Mouse (Mus musculus) spleen, adult 18-20 months (tissue): ENCODE measurements around the gene 2010111I01Rik.
"Not testable (repeated sequence)": the region's sequence is repeated elsewhere in the genome, so short reads cannot be mapped to it uniquely, and the experiment has no call there.

Experiments used
- DNase-seq, 2 experiments: peaks; one replicate each; pipeline ENCODE4 v3.0.0; 2022; ENCODE audit warnings: mixed read lengths in 2 of 2

Gene 2010111I01Rik

GRCm38 (mm10) chr13:62964640-62965311 is at the start of gene 2010111I01Rik:
Gene 2010111I01Rik, plus strand, starts transcription at chr13:62964893.
- DNase-seq, result peak; percentile 96 to 97

DNA sequence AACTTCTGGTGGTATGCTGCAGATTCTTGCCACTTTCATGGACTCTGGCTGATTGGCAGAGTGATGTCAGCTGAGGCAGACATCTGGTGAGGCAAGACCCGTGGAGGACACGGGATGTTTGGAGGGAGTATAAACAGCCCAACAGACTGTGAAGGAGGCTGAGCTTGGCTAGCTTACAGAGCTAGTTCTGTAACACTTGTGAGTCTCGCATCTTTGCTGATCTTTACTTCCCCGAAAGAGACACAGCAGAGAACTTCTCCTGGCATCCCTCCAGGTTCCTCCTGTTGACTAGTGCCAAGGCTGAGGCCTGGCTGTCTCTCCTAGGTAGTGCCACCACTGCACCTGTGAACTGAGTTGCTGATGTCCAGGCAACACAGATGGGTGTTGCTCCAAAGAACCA is 48.0 kb upstream of the 2010111I01Rik start:
- DNase-seq, result no peak

DNA sequence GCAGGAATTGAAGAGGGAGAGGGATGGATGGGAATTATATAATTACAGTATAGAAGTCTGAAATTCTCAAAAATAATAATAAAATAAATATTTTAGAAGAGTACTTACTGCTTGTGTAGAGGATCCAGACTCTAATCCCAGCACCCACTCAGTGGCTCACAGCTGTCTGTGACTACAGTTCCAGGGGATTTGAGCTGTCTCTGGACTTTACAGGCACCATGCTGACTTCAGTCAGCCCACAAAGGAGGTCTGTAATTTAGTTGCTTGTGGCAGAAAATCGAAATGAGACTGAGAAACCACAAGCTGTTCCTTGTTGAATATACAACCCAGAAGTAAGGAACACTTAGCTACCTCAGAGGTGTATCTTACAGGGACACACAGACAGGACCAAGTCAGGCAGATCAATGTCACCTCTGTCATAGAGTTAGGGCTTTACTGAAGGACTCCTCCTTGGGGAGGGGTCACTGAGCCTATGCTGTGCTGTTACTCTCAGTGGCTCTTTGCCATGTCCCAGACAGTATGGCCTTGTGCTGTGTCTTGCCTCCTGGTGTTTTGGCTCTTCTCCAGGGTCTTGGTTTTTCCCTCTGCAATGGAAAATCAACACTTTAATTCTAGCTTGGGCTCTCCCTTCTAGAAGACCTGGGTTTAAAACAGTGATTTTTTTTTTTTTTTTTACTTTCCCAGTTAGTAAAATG is 47.1 kb upstream of the 2010111I01Rik start:
- DNase-seq, result no peak

DNA sequence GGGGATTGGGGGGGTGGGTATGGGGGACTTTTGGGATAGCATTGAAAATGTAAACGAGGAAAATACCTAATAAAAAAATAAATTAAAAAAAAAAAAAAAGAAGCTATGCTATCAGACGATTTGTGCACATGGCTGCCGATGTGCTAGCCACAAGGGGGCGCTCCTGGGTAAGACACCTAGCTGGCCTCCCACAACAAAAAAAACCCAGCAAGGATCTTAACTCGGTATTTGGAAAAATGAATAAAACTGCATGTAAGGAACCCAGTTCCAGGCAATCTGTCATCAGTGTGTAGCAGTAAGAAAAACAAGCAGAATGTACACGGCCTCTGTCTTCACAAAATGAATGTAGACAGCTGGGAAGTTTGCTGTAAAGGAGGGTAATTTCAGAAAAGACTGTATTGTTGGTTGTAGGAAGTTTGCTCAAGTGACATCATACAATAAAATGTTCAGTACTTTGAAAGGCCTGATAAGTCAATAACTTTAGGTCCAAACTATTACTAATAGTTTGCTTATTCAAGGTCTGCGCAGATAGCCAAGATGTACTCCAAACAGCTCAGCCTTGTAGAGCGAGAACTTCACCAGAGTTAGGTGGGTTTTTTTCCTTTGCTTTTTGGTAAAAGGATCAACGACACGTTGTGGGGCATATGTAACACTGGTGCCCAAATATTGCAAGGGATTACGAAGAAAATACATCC is 44.9 kb upstream of the 2010111I01Rik start:
- peak; percentile 22 to 74 for DNase-seq

GRCm38 (mm10) chr13:62922645-62923044 is 42.0 kb upstream of the 2010111I01Rik start:
- no peak for DNase-seq

DNA sequence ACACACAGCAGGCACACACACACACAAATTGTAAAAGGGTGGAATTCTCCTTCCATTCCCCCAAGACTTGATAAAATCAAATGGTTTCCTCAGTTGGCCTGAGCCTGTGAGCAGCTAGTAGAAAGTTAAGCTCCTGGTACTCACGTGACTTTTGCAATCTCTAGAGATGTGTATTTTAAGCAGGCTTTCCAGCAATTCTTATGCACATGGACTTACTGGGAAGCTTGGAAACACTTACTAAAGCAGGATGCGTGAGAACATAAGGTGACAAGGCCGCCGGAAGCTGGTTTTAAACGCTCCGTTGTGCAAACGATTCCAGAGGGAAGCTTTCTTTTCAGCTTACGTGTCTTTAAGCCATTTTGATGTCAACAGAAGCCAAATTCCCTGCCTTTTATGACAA is 41.5 kb upstream of the 2010111I01Rik start:
- DNase-seq, result no peak

- peak in 1 of 2 experiments; percentile 18 for DNase-seq
These were observed 38.2 kb upstream of the 2010111I01Rik start for GRCm38 (mm10) chr13:62926479-62926878.

DNA sequence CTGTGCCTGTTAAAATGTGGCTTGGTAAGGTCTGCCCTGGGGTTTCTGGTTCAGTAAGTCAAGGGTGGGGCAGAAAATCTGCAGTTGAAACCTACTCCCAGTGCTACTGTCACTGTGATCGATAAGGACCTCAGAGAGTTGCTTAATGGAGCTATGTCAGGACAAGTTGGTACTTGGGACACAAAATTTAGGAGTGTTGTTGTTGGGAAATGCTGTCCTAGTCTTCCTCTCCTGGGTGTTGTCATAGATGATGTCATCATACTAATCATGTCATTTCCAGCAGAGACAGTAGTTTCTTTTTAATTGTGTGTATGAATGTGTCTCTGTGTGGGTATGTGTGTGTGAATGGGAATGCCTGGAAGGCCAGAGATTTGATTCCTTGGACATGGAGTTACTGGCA is 37.2 kb upstream of the 2010111I01Rik start:
- DNase-seq, result no peak

GRCm38 (mm10) chr13:62929144-62929543 is 35.5 kb upstream of the 2010111I01Rik start:
- not testable (repeated sequence) for DNase-seq

- DNase-seq, result no peak
These were observed 34.8 kb upstream of the 2010111I01Rik start for GRCm38 (mm10) chr13:62929766-62930389.

DNA sequence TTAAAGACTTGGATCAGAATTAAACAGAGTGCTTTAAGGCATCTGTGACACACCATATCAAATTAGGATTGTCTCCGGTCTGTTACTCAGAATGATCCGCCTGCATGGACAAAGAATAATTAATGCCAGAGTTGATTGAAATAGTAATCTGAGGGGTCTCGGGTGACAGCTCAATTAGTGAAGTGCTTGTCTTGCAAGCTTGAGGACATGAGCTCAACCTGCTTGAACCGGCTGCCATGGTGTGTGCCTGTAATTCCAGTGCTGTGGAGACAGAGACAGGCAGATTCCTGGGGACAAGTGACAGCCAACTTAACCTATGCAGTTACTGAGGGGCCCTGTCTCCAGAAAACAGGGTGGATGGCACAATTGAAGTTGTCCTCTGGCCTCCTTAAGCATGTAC is 32.2 kb upstream of the 2010111I01Rik start:
- no peak for DNase-seq

DNA sequence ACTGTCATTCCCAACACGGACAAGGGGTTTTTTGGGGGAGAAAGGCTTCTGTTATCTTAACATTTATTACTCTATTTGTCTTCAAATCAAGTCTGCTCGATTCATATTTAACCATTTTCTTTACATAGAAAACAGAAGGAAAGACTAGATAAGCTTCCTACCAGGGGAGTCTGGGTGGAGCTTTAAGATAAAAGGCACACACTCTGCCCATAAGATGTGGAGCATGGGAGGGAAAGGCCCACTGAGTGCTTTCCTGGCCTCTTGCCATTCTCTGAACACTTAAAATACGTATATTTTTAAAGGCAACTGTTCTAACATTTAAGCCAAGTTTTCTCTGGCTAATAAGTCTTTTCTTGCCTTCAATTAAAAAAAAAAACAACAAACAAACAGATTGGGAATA is 25.3 kb upstream of the 2010111I01Rik start:
- no peak for DNase-seq

DNA sequence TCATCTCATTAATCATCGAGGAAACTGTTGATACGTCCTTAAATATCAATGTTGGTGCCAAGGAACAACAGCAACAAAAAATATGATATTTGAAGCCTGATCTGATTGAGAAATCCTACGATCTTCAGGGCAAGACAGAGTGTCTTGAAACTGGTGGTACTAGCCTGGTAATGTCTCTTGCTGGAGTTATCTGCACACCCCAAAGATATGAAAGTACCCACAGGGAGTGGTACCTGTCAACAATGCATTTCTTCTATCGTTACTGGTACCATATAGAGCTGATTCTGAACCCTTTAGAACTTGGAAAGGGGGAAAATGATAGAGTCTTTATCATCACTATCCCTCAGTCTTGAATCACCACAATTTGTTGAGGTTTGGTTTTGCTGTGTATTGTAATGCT is 24.9 kb upstream of the 2010111I01Rik start:
- no peak for DNase-seq

DNA sequence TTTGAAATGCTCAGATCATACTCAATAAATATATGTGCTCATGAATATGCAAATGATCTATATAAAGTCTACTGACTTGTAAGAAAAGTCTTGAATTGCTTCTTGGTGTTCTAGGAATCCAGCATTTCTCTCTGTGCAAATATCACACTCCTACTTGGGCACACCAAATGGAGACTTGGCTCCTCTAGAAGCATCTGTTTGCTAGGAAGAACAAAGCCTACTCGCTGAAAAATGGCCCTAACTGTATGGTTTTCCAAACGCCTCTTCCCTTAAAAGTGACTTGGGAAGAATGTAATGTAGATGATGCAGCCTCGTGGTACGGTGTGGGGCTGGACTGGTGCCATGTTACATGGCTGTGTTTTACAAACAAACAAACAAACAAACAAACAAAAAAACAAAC is 24.0 kb upstream of the 2010111I01Rik start:
- no peak for DNase-seq

DNA sequence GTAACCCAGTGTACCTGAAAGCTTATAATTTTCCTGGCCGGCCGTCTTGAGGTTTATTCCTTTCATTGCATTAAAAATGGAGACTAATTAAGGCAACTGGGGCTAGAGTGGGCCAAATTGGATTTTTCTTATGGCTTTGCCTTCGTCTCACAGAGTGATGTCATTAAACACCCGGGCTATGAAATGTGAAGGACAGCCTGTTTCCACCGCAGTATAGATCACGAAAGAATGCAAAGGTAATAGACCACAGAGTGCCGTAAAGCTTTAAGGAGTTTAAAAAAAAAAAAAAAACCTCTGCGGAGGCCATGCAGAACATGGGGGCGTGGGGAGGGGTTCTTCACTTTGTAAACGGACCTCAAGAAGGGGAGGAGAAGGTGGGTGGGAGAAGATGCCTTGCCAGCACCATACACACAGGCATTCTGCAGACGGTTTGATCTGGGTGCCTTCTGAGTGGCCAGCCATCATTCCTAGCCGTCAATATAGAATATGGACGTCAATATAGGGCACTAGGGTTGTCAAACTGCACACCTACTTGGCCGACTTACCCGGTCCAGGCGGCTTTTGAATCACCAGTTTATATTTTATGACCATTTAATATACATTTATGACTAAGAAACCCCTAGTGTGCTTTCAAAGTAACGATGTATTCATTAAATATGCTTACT is 23.2 kb upstream of the 2010111I01Rik start:
- DNase-seq, result no peak

- no peak for DNase-seq
These were observed 21.3 kb upstream of the 2010111I01Rik start for GRCm38 (mm10) chr13:62943274-62943830.

- DNase-seq, result no peak
These were observed 20.6 kb upstream of the 2010111I01Rik start for GRCm38 (mm10) chr13:62944109-62944508.

DNA sequence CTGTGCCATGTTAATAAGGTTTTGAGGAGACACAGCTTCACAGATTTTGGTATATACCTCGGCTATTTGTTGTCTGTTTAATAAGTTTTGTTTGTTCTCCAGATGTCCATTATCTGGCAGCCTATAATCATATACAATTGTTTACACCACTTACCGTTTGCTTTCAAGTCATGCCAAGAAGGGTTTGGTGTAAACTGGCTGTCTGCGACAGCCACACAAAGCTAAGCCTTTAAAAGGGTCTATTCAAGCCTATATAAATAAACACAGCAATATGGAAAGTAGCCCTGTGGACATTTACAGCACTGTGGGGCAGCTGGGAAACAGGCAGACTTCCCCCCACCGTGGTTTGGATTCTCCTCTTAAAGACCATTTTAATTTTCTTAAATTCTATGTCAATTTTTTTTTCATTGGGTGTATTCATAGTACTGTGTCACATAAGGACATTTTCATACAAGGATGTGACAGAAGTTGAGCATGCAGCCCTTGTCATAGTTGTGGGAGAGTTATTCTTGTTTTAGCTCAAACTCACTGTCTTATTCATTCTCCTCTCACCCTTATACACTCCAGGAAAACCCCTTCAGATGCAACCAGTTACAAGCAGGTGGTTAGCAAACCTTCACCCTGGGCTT is 15.0 kb upstream of the 2010111I01Rik start:
- no peak for DNase-seq

DNA sequence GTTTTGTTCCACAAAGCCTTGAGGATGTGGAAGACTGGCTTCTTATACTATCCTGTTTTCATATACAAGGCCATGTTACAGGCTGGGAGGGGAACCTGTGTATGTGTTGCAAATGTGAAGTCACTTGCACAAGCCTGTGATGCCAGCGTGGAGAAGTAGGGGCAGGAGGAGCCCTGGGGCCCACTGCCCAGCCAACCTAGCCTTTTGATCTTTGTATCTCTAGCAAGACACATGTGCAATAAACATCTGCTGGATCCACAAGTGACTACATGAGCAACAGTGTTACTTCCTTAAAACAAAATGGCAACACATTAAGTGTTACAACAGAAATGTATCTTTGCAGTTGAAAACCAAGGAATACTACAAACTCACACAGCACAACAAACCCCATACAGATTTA is 13.1 kb upstream of the 2010111I01Rik start:
- DNase-seq, result no peak

- no peak for DNase-seq
These were observed 12.6 kb upstream of the 2010111I01Rik start for GRCm38 (mm10) chr13:62952047-62952446.

- DNase-seq, result no peak
These were observed 12.1 kb upstream of the 2010111I01Rik start for GRCm38 (mm10) chr13:62952624-62953023.

DNA sequence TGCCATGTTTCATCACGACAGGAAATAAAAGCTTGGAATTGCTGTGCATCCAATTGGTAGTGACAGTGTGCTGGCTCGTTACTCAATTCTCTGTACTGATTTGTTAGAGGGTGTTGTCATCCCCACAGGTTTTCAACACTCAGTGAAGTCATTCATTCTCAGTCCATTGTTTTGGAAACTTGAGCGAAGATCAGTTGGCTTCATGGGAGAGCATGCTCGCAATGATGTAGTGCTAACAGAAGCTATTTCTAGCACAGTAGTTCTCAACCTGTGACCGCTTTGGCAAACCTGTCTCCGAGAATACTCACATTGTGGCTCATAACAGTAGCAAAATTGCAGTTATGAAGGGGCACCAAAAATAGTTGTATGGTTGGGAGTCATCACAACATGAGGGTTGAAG is 8.7 kb upstream of the 2010111I01Rik start:
- DNase-seq, result no peak
